Mouse (Mus musculus) myocyte (in vitro differentiated cells): Measurements from ENCODE around the gene Aff3. TPM values are rescaled to one million over a fixed set of nuclear protein-coding genes. Genes with fewer than 3 reads are reported as not detected.

Experiments used
- H3K27me3 ChIP-seq: one replicate; pipeline ENCODE4 v1.6.1; 2011; ENCODE audit not compliant: control insufficient read depth, insufficient read depth, insufficient read length
- H3K36me3 ChIP-seq: one replicate; pipeline ENCODE4 v1.6.1; 2011; ENCODE audit not compliant: control insufficient read depth, insufficient read depth
- H3K4me2 ChIP-seq: one replicate; pipeline ENCODE4 v1.6.1; 2011; ENCODE audit warnings: low read depth, control low read depth
- H3K4me3 ChIP-seq: one replicate; pipeline ENCODE4 v1.5.1; 2011; ENCODE audit warnings: mild to moderate bottlenecking, control low read depth, moderate library complexity
- H3K79me2 ChIP-seq: one replicate; pipeline ENCODE4 v1.6.1; 2011; ENCODE audit not compliant: control insufficient read depth, insufficient read depth
- H3ac ChIP-seq: one replicate; pipeline ENCODE4 v1.6.1; 2011; ENCODE audit not compliant: control insufficient read depth, insufficient read length
- CEBPB ChIP-seq: IDR thresholded peaks from 2 replicates; pipeline ENCODE4 v1.6.1; 2011; ENCODE audit warnings: mild to moderate bottlenecking, moderate library complexity; ENCODE audit not compliant: poor library complexity, insufficient read depth, severe bottlenecking
- E2F4 ChIP-seq: IDR thresholded peaks from one replicate; pipeline ENCODE4 v1.6.1; 2011; ENCODE audit warnings: mild to moderate bottlenecking, control low read depth, moderate library complexity; ENCODE audit not compliant: insufficient read depth
- MAX ChIP-seq: IDR thresholded peaks from one replicate; pipeline ENCODE4 v1.6.1; 2011; ENCODE audit warnings: low read depth, mild to moderate bottlenecking, control low read depth
- MYOD1 ChIP-seq, 3 experiments: IDR thresholded peaks; one replicate each; pipeline ENCODE4 v1.6.1; 2011; ENCODE audit warnings: control low read depth in 2 of 3, low read depth in 2 of 3, mild to moderate bottlenecking in 2 of 3, moderate library complexity in 1 of 3; ENCODE audit not compliant: insufficient read length in 2 of 3, control insufficient read depth in 1 of 3
- MYOG ChIP-seq, 3 experiments: IDR thresholded peaks; one replicate each; pipeline ENCODE4 v1.6.1; 2011; ENCODE audit warnings: control low read depth in 2 of 3, low read depth in 2 of 3, mild to moderate bottlenecking in 2 of 3; ENCODE audit not compliant: insufficient read length in 2 of 3, control insufficient read depth in 1 of 3, insufficient read depth in 1 of 3
- POLR2A ChIP-seq: IDR thresholded peaks from one replicate; pipeline ENCODE4 v1.6.1; 2011; ENCODE audit warnings: low read depth, mild to moderate bottlenecking, control low read depth, moderate library complexity; ENCODE audit not compliant: insufficient read length
- POLR2AphosphoS2 ChIP-seq: IDR thresholded peaks from one replicate; pipeline ENCODE4 v1.6.1; 2011; ENCODE audit warnings: low read depth, control low read depth; ENCODE audit not compliant: insufficient read length
- REST ChIP-seq: IDR thresholded peaks from one replicate; pipeline ENCODE4 v1.6.1; 2011; ENCODE audit warnings: mild to moderate bottlenecking, control low read depth, moderate library complexity; ENCODE audit not compliant: insufficient read depth, insufficient read length
- SRF ChIP-seq: IDR thresholded peaks from one replicate; pipeline ENCODE4 v1.6.1; 2011; ENCODE audit warnings: low read depth; ENCODE audit not compliant: control insufficient read depth, insufficient read length
- TCF12 ChIP-seq: IDR thresholded peaks from one replicate; pipeline ENCODE4 v1.6.1; 2011; ENCODE audit warnings: mild to moderate bottlenecking, control low read depth; ENCODE audit not compliant: poor library complexity, insufficient read depth, severe bottlenecking
- TCF3 ChIP-seq: IDR thresholded peaks from one replicate; pipeline ENCODE4 v1.6.1; 2011; ENCODE audit warnings: low read depth, control low read depth; ENCODE audit not compliant: insufficient read length
- USF1 ChIP-seq: IDR thresholded peaks from one replicate; pipeline ENCODE4 v1.6.1; 2011; ENCODE audit warnings: low read depth, mild to moderate bottlenecking, control low read depth, moderate library complexity
- polyA plus RNA-seq: library from polyadenylated mRNA; unstranded; fragments of >200 nt; fragmentation: generic; extraction: Trizol; gene quantifications from one replicate; pipeline ENCODE4 v1.2.1, GENCODE M21; 2012; ENCODE audit warnings: missing spikeins

The Aff3 gene
- polyA plus RNA-seq, 1 experiment, result not detected

- H3K27me3 ChIP-seq, result peaks cover 25% of the 10 kb centered on the region
- no peak overlapping the region for H3K4me2 ChIP-seq
- H3K79me2 ChIP-seq, result no peaks in the 10 kb centered on the region
- TF ChIP-seq POLR2AphosphoS2 (no peak), E2F4 (no peak), MYOD1 (IDR thresholded peaks at IDR 0.05; ENCODE audit: control insufficient read depth in 1 of 3, insufficient read length in 2 of 3, low read depth in 2 of 3) (no peak), MAX (no peak), MYOG (IDR thresholded peaks at IDR 0.05; ENCODE audit: control insufficient read depth in 1 of 3, insufficient read depth in 1 of 3, insufficient read length in 2 of 3, low read depth in 2 of 3) (no peak), TCF3 (no peak), REST (no peak), SRF (no peak), POLR2A (no peak), USF1 (no peak), CEBPB (no peak), TCF12 (no peak)
- no peak overlapping the region for H3ac ChIP-seq
- no peak overlapping the region for H3K4me3 ChIP-seq
- H3K36me3 ChIP-seq, result no peaks in the 10 kb centered on the region
Measured at GRCm38 (mm10) chr1:38626739-38627661, 37.8 kb downstream of the Aff3 start.

- TF ChIP-seq CEBPB (no peak), POLR2A (no peak), TCF3 (no peak), MYOG (IDR thresholded peaks at IDR 0.05; ENCODE audit: control insufficient read depth in 1 of 3, insufficient read depth in 1 of 3, insufficient read length in 2 of 3, low read depth in 2 of 3) (no peak), REST (no peak), E2F4 (no peak), SRF (no peak), POLR2AphosphoS2 (no peak), USF1 (no peak), TCF12 (no peak), MYOD1 (IDR thresholded peaks at IDR 0.05; ENCODE audit: control insufficient read depth in 1 of 3, insufficient read length in 2 of 3, low read depth in 2 of 3) (no peak), MAX (no peak)
- no peak overlapping the region for H3K4me3 ChIP-seq
- peaks cover 25% of the 10 kb centered on the region for H3K27me3 ChIP-seq
- H3K4me2 ChIP-seq, result no peak overlapping the region
- no peaks in the 10 kb centered on the region for H3K79me2 ChIP-seq
- H3K36me3 ChIP-seq, result no peaks in the 10 kb centered on the region
- H3ac ChIP-seq, result no peak overlapping the region
Measured at GRCm38 (mm10) chr1:38626388-38626738, 38.4 kb downstream of the Aff3 start.

GRCm38 (mm10) chr1:38621840-38622239, 42.9 kb downstream of the Aff3 start:
- TF ChIP-seq USF1 (no peak), MYOD1 (IDR thresholded peaks at IDR 0.05; ENCODE audit: control insufficient read depth in 1 of 3, insufficient read length in 2 of 3, low read depth in 2 of 3) (no peak), MYOG (IDR thresholded peaks at IDR 0.05; ENCODE audit: control insufficient read depth in 1 of 3, insufficient read depth in 1 of 3, insufficient read length in 2 of 3, low read depth in 2 of 3) (no peak), POLR2A (no peak)
- no peak overlapping the region for H3K4me3 ChIP-seq

DNA sequence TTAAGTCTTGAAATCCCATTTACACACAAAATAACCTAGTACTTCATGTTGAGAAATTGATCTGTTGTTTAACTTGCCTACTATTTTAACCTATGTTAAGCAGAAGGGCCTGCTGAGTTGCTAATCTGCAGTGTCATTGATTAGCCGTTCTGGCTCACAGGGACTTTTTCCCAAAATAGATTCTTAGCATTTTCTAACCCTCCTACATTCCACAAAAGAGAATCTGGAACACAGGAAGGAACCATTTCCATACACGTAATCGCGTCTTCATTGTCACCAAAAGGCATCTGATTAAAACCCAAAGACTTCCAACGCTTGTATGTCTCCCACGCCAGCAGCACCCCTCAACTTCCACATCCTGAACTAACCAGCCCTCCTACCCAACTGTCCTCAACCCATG, 44.4 kb downstream of the Aff3 start:
- no peak overlapping the region for H3ac ChIP-seq
- TF ChIP-seq REST (no peak), SRF (no peak), MYOG (IDR thresholded peaks at IDR 0.05; ENCODE audit: control insufficient read depth in 1 of 3, insufficient read depth in 1 of 3, insufficient read length in 2 of 3, low read depth in 2 of 3) (no peak), POLR2A (no peak), USF1 (no peak)
- H3K36me3 ChIP-seq, result no peaks in the 10 kb centered on the region
- H3K27me3 ChIP-seq, result no peaks in the 10 kb centered on the region
- H3K4me3 ChIP-seq, result no peak overlapping the region
- H3K4me2 ChIP-seq, result no peak overlapping the region
- H3K79me2 ChIP-seq, result no peaks in the 10 kb centered on the region

More at GRCm38 (mm10) chr1:38621840-38622239, 42.9 kb downstream of the Aff3 start:
- Histone ChIP-seq H3K4me2 (no peak overlapping the region), H3K79me2 (no peaks in the 10 kb centered on the region), H3K27me3 (peaks cover 7% of the 10 kb centered on the region), H3ac (no peak overlapping the region), H3K36me3 (no peaks in the 10 kb centered on the region)

DNA sequence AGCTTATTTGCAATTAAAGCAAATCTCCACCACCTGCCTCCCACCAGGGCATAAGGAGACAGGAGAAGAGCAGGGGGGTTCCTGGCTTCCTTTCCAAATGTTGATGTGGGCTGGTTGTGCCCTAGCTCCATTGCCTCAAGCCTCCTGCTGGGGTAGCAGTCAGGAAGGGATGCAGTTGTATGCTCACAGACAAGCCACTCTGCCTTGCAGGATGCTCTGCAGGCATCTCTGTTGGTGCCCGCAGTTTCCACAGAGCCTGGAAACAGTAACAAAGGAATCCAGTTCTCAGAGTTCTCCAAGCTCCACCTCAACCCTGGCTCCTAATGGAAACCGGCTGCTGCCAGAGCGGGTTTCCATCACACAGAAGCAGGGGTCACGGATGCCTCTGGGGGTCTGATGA, 58.0 kb downstream of the Aff3 start:
- no peaks in the 10 kb centered on the region for H3K36me3 ChIP-seq
- no peaks in the 10 kb centered on the region for H3K79me2 ChIP-seq
- no peak overlapping the region for H3ac ChIP-seq
- H3K27me3 ChIP-seq, result no peaks in the 10 kb centered on the region
- no peak overlapping the region for H3K4me3 ChIP-seq
- TF ChIP-seq USF1 (no peak), SRF (no peak), REST (no peak), MAX (no peak), TCF3 (no peak), TCF12 (no peak), E2F4 (no peak), POLR2A (no peak), CEBPB (no peak)
- H3K4me2 ChIP-seq, result no peak overlapping the region
